Mouse (Mus musculus) R1 (cell line): ENCODE measurements around the gene Sh3bp2.
A peak's percentile ranks its signal among the peaks of the same experiment; 100 is the strongest.

Experiments used
- DNase-seq: peaks from one replicate; pipeline ENCODE4 v3.0.0-alpha.2; 2018; ENCODE audit warnings: low read depth, low spot score

Sh3bp2 gene

DNA sequence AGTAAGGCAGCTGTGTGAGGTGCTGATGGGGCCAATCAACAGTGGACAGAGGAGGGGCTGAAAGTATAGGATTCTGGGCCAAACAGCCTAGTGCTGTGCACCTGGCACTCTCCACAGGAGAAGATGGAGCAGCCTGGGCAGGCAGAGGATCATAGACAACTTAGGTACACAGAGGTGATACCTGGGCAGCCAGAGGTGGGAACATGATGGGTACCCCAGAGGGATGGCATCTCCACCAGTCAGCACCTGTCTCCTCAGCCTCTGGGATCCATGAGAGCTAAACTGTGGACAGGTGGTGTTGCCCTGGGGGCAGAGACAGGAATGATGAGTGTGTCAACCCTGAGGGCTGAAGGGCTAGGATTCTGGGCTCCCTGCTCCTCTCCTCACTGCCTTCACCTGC, 1.1 kb upstream of the Sh3bp2 start:
- no peak for DNase-seq

DNA sequence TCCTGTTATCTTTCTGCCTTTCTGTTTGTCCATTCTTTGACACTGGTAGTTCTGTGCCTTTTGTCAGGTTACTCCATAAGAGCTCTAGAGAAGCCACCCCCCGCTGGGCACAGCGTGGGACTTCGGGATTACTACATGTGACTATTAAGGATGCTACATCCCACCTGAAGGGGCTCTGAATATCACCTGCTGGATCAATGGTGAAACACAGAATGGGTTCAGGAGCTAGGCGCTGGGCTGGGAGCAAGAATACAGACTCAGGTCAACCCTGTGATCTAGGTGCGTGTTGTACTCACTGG, 788 bp downstream of the Sh3bp2 start:
- DNase-seq = peak; percentile 46

DNA sequence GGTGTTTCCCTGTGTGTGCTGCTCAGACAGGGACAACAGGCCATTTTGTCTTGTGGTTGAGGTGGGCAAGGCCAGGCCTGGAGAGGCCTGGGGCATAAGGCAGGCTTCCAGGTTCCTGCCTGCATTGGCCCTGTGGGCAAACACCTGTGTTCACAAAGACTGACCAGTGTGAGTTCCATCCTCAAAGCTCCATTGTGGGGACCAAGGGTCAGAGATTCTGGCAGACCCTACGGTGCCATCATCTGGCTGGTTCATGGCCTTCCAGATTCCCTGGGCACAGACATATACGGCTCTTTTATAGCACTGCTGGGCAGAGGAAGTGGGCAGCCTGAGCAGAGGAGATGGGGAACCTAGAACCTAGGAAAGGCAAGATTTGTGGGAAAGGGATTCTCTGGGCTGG, 1.7 kb downstream of the Sh3bp2 start:
- no peak for DNase-seq

DNA sequence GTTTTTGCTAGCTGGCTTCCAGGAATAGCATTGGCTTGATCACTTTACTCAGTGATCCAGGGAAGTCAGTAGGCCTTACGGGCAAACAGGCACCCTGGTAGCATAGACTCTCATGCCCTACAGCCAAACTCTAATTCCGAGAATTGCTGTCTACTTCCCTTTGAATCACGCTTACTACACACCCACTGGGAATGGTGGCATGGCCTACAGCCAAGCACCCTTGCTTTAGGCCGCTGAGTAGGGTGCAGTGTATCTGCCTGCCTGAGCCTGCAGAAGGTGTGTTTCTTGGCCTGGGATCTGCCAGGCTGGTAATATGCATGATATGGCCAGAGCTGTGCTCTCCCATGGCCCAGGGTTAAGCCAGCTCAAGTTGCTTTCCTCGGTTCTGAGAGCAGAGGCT, 3.1 kb downstream of the Sh3bp2 start:
- no peak for DNase-seq

DNA sequence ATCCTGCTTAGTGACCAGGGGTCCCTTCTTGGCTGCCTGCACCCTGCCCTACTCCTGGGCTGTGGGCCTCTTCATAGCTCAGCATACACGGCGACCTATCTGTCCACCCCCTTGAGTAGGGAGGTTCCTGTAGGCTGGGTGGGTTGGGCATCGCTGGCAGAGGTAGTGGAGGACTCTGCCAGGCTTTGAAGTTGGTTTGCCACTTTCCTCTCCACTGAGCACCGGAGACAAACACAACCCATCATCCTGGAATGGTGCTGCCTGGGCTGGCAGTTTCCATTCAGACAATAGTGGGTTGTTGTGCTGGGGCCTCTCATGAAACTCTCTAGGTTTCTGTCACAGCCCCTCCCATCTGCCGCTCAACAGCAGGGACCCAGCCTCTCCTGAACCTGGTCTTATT, 4.5 kb downstream of the Sh3bp2 start:
- no peak for DNase-seq

DNA sequence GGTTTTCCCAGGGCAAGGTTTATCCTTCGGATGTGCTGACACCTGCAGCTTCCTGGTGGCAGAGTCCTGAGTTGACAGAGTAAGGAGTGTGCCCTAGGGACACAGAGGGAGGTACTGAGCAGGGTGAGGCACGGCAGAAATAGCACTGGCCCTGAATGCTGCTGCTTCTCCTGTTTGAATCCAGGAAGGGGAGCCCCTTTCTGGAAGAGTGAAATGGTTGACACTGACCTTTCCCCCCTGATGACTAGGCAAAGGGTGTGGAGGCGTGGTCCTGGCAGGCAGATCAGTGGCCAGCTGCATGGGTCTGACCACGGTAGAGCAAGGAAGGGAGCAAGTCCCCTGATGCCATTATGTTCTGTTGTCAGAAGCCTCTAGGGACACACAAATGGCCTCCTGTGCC, 5.0 kb downstream of the Sh3bp2 start:
- DNase-seq = no peak

DNA sequence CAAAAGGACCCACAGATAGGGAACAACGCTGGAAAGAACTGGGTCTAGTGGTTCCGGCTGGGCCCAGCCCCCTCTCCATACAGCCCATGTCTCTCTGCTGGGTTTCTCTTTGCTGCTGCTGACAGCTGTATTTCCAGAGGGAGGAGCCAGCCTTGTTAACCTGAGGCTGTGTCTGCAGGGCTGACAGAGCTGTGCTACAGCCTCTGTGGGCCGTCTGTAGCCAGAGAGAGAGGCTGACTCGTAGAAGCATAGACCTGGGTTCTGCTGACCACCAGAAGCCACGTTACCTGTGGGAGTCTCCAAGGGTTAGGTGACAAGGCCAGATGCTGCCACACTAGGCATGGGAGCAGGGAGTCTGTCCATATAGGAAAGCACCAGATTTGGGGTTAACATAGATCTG, 7.4 kb downstream of the Sh3bp2 start:
- DNase-seq = no peak

DNA sequence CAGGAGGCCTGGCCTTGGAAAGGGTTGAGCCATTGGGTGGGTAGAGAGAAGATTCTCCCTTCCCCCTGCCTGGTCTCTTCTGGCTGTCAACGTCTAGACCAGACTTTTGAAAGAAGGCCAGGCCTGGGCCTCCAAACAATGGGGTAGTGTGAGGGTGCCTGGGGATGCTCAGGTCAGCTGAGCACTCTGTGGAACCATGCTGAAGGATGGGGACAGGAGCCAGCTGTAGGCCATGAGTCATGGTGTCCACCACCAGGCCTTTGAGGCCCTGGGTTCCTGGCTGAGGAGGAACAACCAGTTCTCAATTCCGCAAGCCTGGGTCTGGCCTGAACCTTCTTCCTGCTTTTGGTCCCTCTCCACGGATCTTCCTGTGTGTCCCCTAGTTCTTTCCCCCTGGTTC, 8.2 kb downstream of the Sh3bp2 start:
- DNase-seq = no peak

DNA sequence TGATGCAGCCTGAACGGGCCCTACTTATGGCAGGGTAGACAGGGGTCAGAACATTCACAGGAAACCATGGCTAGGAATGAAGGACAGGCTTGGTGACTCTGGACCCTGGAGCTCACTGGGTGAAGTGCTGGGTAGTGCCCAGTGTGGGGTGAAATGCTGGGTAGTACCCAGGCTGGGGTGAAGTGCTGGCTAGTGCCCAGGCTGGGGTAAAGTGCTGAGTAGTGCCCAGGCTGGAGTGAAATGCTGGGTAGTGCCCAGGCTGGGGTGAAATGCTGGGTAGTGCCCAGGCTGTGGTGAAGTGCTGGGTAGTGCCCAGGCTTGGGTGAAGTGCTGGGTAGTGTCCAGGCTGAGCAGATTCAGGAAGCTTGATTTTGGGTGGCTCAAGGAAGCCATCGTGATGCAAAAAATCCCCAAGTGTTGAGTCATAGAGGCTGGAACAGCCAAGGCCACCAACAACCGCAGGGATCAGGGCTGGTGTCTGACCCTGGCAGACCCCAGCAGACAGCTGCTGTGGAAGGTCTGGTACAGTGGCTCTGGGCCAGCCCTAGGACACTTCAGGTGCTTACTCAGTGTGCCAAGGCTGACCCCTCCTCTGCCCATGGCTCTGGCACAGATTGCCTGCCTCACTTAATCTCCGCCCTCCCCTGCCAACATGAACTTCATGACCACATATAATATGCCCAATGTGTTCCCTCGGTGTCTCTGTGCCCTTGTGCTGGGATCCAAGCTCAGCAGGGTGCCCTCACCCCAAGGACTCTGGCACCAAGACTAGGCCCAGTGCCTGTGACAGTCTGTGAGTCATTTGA, 9.3 kb downstream of the Sh3bp2 start:
- no peak for DNase-seq

DNA sequence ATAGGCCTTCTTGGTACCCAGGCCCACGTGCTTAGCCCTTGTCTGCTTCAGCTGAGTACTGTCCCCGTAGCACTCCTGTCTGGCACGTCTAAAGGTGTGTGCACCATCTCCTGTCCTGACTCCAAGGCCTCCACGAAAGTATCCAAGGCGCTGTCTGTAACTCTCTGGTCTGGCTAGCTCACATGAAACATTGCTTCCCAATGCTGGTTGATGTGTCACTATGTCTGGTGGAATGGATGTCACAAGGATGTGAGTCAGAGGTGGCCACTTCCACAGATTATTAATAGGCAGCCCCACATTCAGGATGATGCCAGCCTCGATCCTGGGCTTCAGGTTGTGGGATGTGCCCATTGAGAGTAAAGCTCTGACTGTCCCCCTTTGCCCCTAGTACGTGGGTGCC, 10.2 kb downstream of the Sh3bp2 start:
- no peak for DNase-seq

DNA sequence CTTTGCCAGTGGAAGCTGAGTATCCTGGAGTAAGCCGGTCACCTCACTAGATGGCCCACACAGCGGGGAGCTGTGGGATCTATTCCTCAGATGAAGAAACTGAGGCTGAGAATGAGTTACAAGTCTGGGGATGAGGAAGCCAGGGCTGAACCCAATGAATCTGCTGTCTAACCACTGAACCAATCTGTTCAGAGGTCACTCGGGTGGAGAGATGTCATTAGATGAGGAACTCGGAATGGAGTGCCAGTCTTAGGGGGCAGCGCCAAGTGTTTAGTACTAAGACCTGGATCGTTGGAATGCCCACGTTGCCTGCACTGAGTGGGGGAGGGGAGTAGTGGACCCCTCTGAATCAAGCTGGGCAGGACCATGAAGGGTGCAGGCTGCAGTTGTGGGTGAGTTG, 12.4 kb downstream of the Sh3bp2 start:
- no peak for DNase-seq

DNA sequence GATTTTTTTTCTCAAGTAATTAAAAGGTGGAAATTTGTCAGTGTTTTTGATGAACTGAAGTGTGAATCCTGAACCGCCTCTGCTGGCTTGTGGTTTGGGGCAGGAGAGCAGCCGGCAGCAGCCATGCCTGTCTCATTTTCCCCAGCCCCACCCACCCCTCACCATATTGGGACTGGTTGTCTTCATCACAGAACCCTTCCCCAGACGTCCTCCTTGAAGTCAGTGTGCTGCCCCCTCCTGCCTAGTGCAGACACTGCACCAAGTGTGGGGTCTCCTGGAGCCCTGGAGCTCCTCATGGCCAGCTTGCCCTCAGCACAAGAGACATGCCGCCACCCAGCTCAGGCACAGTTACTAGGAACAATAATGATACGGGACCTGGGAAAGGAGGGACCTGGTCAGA, 12.9 kb downstream of the Sh3bp2 start:
- DNase-seq = peak; percentile 80

DNA sequence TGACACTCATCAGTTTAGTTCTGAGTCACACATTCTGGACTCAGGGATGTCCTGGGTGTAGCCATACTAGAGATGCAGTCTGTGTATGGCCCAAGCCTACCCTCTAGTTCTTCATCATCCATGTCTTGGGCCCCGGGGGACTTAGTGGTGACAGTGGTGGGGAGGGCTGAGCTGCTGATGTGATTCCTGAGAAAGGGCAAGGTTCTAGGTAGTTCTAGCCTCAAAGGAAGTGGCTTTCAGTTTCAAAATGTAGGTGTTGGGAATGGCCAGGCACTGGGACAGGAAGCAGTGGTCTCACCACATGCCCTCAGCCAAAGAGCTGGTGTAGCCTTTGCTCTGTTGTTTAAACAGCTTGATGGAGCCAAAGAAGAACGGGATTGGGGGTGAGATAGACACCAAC, 13.5 kb downstream of the Sh3bp2 start:
- no peak for DNase-seq

DNA sequence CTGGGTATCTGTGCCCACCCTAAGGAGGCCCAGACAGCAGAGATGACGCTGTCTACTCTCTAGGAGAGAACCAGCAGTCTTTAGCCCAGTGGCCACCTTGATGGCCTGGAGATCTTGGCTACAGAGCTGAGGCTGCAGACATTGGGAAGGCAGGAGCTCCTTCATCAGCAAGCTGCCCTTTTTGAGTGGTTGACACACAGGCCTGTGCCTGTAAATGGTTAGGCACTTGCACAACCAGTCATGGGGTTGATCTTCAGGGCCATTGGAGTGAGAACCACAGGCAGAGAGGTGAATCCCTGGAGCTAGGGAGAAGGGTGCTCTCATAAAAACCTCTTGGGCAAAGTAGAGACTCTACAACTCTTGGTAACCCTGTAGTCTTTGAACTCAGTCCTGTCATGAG, 16.5 kb downstream of the Sh3bp2 start:
- DNase-seq = no peak

DNA sequence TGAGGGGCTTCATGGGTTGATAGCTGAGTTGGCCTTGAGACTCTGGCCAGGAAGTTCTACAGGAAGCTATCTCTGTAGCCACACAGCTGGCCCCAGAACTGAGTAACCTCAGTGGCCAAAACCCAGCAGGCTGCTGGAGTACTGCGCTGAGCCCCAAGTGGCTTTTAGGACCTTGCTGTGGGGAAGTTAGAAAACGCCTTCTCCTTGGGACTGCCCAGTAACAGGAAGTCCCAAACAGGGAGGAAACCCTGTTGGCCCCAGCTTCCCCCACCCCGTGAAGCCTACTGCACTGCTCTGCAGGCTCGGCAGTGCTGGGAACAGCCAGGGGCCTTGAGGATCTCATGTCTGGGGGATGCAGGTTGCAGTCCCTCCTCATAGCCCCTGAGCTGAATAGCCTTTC, 17.5 kb downstream of the Sh3bp2 start:
- no peak for DNase-seq

DNA sequence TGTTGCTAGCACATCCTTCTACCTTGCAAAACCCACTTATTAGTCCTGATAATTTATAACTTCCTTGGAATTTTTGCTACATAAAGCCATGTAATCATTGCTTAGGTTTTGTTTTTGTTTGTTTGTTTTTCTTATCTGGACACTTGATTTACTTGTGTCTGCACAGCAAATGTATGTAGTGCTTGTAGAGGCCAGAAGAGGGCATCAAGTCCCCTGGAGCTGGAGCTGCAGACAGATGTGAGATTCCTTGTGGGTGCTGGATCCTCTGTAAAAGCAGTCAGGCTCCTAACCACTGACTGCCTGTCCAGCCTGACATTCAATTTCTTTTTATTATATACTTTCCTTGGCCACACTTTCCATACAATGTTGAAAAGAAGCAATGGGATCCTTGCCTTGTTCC, 21.8 kb downstream of the Sh3bp2 start:
- peak; percentile 69 for DNase-seq

DNA sequence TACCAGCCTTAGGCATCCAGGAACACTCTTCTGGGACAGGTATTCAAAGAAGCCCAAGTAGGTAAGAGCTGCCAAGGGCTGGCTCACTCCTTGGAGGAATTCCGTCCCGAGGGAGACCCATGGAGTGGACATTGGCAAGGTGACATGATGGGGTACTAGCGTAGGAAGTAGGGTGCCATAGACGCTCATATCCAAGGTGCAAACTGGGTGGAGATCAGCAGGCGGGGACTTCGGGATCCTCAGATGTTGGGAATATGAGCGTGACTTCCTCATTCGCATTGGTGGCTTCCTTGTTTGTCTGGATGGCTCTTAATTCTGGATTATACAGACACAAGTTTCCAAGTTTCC, 23.5 kb downstream of the Sh3bp2 start:
- no peak for DNase-seq

DNA sequence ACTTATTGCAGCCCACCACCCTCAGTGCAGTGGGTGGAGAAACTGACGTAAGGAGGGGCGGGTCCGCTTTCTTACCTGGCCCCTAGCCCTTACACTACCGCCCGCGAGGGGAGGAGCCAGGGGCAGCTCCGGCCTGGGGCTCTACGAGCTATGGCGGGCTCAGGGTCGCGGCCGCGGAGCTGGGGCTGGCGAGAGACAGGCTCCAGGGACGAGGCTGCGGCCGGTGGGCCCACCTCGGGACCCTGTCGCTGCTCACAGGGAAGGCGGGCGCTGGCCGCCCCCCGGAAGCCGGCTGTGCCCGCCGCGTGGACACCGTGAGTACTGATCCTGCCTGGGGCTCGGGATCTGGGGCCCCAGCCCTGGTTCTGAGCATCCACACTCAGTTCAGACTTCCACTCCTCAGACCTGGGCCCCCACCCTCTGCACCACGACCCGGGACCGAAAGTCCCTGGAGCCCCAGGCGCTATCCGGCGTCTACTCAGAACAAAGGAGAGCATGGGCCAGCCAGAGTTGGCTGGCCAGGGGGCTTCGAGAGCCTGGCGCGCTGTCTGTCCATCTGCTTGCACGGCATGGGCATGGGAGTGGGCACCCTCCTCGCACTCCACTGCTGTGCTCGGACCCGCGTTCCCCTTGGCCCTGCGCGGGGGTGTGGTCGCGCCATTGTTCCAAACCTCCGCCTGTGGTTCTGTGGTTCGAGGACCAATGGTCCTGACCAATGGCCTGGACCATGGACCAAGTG, 24.0 kb downstream of the Sh3bp2 start:
- peak; percentile 71 for DNase-seq

DNA sequence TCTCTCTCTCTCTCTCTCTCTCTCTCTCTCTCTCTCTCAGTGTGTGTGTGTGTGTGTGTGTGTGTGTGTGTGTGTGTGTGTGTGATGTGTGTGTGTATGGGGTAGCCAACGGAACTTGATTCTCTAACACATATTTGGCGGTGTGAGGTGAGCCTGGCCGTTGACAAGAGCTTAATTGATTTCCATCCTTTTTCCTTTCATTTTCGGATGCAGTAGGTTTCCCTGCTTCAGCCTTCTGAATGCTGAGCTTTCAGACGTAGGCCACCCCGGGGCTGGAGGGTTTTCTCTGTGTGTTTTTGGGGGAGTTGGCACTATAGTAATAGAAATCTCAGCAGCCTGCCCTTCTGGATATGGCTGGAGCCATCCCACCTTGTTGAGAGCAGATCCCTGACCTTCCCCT, 24.6 kb downstream of the Sh3bp2 start:
- DNase-seq = no peak

DNA sequence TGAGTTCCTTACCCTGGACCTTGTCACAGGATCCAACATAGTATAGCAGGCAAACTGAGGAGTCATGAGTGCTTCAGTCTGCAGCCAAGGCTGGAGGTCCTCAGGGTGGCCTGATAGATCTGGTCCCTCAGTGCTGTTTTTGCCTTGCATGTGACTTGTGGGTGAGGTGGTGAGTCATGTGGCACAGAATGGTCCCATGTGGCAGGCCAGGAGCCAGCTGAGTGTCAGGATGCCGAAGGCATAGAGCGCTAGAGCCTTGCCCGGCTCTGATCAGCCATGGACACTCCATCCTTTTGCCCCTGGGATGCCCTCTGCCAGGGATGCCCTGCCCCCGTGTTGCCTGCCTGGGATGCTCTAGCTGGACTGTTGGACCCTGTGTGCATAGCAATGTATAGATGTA, 26.2 kb downstream of the Sh3bp2 start:
- no peak for DNase-seq

DNA sequence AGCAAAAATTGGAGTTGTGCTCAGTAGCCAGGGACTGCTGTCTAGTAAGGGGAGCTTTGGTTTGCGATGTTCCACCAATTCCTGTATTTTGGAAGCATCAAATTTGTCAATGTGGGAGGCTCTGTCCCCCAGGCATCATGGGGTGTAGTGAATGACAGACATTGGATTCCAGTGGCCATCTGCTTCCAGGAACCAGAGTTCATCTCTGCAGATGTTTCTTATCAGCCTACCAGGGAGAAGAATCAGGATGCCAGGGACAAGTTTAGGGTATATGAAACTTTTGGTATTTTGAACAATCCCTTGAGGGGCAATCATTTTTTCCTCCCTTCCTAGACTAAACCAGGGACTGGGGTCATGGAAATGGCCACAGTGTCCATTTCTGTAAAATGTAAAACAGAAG, 38.2 kb downstream of the Sh3bp2 start:
- no peak for DNase-seq

DNA sequence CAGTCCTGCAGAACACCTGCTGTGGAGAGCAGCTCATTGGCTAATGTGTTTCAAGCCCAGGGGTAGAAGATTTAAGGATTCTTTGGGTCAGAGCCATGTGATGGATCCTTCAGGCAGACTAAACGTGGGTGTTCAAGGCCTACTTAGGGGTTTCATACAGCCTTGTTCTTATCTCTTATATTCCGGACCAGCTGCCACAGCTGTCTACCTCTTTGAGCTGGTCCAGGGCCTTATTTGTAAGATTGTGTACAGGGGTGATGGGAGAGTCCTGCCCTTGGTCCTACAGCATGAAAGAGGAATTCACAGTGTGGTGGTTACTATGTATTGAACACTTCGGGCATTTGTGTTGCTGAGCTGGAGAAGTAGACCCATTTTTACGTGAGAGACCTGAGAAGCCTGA, 38.7 kb downstream of the Sh3bp2 start:
- no peak for DNase-seq

DNA sequence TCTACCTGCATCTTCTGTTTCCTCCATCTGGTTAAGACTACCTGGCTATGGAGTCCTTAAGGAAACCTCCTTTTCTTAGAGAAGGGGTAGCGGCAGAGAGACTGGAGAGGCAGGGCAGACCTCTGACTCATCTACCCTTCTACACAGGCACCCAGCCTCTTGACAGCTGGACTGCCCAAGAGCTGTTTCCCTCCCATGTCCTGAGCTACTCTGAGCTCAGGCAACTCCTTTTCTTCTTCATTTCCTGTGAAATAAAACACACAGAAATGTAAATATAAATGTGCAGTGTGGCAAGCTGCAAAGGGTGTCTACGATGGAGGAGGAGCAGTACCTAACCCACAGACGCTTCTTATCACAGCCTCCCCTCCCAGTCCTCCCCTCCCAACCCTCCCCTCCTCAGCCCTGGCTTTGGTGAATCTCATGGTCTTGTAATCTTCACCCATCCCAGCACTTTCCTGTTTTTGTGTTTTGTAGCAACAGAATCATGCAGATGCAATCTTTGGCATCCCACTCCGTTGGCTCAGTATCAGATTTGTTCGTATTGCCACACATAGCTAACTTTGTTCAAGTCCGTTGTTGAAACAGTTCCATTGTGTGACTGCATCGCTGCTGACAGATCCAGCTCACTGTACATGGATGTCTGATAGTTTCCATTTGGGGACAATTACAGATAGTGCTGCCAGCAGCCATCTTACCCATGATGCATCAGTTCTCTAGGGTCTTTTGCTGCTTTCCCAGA, 40.1 kb downstream of the Sh3bp2 start:
- DNase-seq = no peak
